Mouse (Mus musculus): ENCODE data around the gene Rere. TPM values are rescaled to one million over a fixed set of nuclear protein-coding genes. Genes with fewer than 3 reads are reported as not detected.

The Rere gene
- polyA plus RNA-seq, 1 experiment, result 58.8 TPM

DNA sequence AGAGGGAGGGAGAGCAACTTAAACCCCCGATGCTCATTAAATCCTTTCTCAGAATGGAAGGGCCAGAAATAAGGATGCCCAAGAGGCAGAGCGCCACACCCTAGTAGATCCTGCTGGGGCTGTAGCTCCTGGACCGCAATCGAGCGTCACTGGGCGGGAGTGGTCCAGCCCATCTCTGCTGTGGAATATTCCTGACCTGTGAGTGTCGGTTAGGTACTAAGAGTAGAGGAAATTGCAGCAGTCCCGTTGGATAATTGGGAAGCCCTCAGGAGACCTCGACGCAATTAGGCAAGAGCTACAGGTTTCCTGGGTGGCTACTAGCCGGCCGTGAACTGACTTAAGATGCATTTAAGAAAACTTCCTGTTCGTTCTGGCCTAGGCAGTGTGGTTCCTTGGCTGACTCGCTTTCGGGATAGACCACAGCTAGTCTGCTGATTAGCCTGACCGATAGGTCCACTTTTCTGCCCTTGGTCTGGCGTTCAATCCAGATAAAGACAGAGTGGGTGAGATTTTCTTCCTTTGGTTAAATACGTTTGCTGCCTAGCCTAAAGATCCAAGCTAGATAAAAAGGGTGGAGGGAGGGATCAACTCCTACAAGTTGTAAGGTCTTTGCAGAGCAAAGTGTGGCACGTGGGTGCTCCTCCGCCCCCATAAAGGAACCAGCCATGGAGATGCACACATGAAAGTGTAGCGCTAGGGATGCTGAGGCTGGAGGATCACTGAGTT lies 43.6 kb upstream of the Rere start:
- Histone ChIP-seq H3K4me1 (ENCODE audit: control insufficient read depth, insufficient read depth, low read length) (peaks cover 25% of the 10 kb centered on the region), H3K36me3 (ENCODE audit: control insufficient read depth, insufficient read depth, low read length) (no peaks in the 10 kb centered on the region; the same call in 1 of the 2 replicates), H3K4me3 (ENCODE audit: insufficient read depth, low read depth, low read length) (peak overlapping the region; percentile 95), H3K27ac (ENCODE audit: insufficient read depth, low read depth, low read length) (peak overlapping the region; percentile 95), H3K27me3 (replicated peaks; ENCODE audit: control insufficient read depth, insufficient read depth, low read length) (no peaks in the 10 kb centered on the region)
- 1% methylated on average over 21 of the region's 21 CpGs for WGBS
- DNase-seq, result peak; percentile 56
- TF ChIP-seq CTCF (conservative IDR thresholded peaks at IDR 0.05; ENCODE audit: insufficient read depth, insufficient read length, low read depth, low read length) (no peak), POLR2A (IDR thresholded peaks at IDR 0.05; ENCODE audit: low read depth, low read length) (no peak)

DNA sequence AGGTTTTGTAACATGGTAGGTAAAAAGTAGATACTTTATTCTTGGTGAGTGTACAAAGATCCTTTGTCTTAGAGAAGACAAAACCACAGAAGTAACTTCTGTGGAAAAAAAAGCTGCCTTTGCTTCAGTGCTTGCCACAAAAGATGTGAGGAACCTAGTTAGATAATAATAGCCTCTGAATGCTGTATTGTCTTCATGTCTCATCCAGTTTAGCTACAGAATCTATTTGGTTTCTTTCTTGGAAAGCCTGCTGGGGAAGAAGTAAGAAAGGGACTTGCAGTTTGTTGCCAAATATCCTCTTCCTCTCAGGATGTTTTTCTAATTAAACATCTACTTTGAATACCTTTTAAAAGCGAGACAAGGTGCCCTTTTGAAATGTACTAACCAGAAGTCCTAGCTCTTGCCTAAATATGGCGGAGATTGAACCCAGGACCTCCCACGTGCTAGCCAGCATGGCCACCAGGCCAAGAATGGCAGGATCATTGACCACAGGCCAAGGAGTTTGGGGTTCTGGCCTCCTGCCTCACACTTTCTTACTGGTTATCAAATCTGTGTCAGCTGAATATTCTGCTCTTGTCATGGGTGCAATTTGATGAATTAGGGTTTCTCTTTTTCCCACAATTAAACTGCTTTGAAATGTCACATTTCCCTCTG lies 42.9 kb upstream of the Rere start:
- peak overlapping the region; percentile 95 for H3K4me3 ChIP-seq (ENCODE audit: insufficient read depth, low read depth, low read length)

DNA sequence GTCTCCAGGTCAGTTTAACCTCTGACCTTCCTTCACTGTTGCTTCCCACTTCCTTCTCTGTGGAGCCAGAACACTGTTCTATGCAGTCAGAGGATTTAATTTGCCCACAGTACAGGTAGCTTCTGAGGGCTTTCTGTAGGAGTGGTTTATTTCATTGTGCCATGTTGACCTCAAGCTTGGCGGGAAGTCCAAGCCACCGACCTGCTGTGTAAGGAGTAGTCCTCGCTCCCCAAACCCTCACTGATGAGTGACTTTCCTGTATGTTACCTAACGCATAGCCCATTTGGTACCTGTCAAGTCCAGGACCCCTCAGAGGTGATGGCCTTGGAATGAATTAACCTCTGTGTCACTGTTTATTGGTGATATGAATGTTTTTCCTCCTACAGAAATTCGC lies 42.4 kb upstream of the Rere start:
- no peak overlapping the region for H3K4me3 ChIP-seq (ENCODE audit: insufficient read depth, low read depth, low read length)
- H3K4me1 ChIP-seq (ENCODE audit: control insufficient read depth, insufficient read depth, low read length), result peaks cover 25% of the 10 kb centered on the region
- no peaks in the 10 kb centered on the region for H3K27me3 ChIP-seq (replicated peaks; ENCODE audit: control insufficient read depth, insufficient read depth, low read length)
- H3K27ac ChIP-seq (ENCODE audit: insufficient read depth, low read depth, low read length), result 0 out of 2 replicates have a peak overlapping the region, but pooled peaks have one; percentile 5
- no peak for DNase-seq
- no peak for TF ChIP-seq CTCF (conservative IDR thresholded peaks at IDR 0.05; ENCODE audit: insufficient read depth, insufficient read length, low read depth, low read length)
- TF ChIP-seq POLR2A (IDR thresholded peaks at IDR 0.05; ENCODE audit: low read depth, low read length), result no peak
- WGBS, result 49% methylated on average over 5 of the region's 5 CpGs
- peaks cover 3% of the 10 kb centered on the region for H3K36me3 ChIP-seq (ENCODE audit: control insufficient read depth, insufficient read depth, low read length)

More for the DNA sequence above, 42.9 kb upstream of the Rere start:
- Histone ChIP-seq H3K27ac (ENCODE audit: insufficient read depth, low read depth, low read length) (0 out of 2 replicates have a peak overlapping the region, but pooled peaks have one; percentile 5), H3K36me3 (ENCODE audit: control insufficient read depth, insufficient read depth, low read length) (peaks cover 2% of the 10 kb centered on the region), H3K4me1 (ENCODE audit: control insufficient read depth, insufficient read depth, low read length) (peaks cover 25% of the 10 kb centered on the region), H3K27me3 (replicated peaks; ENCODE audit: control insufficient read depth, insufficient read depth, low read length) (no peaks in the 10 kb centered on the region)
- no peak for TF ChIP-seq POLR2A (IDR thresholded peaks at IDR 0.05; ENCODE audit: low read depth, low read length)
- TF ChIP-seq CTCF (conservative IDR thresholded peaks at IDR 0.05; ENCODE audit: insufficient read depth, insufficient read length, low read depth, low read length), result no peak
- WGBS, result 23% methylated on average over 3 of the region's 3 CpGs
- peak; percentile 54 for DNase-seq

DNA sequence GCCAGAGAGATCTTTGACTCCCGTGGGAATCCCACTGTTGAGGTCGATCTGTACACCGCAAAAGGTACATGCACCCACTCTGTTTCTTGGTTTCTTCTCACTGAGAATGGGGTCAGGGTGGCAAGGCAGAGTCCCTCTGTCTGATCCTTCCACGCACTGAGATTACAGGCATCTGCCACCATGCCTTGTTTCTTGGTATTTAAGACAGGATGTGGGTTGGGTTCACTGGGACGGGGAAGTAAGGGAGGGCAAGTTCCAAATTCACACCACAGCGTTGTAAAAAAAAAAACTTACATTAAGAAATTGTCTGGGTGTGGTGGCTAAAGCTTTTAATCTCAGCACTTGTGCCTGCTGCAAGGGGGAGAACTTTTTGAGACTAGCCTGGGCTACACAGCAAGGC lies 41.9 kb upstream of the Rere start:
- peaks cover 6% of the 10 kb centered on the region for H3K36me3 ChIP-seq (ENCODE audit: control insufficient read depth, insufficient read depth, low read length)
- DNase-seq, result no peak
- no peak overlapping the region for H3K4me3 ChIP-seq (ENCODE audit: insufficient read depth, low read depth, low read length)
- TF ChIP-seq POLR2A (IDR thresholded peaks at IDR 0.05; ENCODE audit: low read depth, low read length) (no peak), CTCF (conservative IDR thresholded peaks at IDR 0.05; ENCODE audit: insufficient read depth, insufficient read length, low read depth, low read length) (no peak)
- H3K27ac ChIP-seq (ENCODE audit: insufficient read depth, low read depth, low read length), result no peak overlapping the region
- H3K27me3 ChIP-seq (replicated peaks; ENCODE audit: control insufficient read depth, insufficient read depth, low read length), result no peaks in the 10 kb centered on the region
- H3K4me1 ChIP-seq (ENCODE audit: control insufficient read depth, insufficient read depth, low read length), result peaks cover 25% of the 10 kb centered on the region
- WGBS, result 30% methylated on average over 6 of the region's 6 CpGs

DNA sequence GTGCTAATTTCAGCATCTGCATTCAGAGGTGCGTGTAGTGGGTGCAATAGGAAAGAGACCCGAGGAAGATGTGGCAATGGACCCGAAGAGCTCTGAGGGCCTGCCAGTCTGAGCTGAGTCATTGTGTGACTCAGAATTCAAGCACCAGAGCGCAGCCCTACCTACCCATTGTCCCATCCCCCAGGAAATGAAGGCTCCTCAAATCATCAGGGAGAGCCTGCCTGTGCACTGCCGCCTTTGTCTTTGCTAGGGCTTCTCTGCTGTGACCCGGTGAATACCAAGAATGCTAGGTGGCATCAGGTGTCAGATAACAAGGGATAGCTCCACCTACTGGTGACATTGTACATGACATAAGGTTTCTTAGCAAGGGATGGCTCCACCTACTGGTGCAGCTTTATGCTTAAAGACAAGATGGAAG lies 41.5 kb upstream of the Rere start:
- peaks cover 25% of the 10 kb centered on the region for H3K4me1 ChIP-seq (ENCODE audit: control insufficient read depth, insufficient read depth, low read length)
- H3K27me3 ChIP-seq (replicated peaks; ENCODE audit: control insufficient read depth, insufficient read depth, low read length), result no peaks in the 10 kb centered on the region
- H3K36me3 ChIP-seq (ENCODE audit: control insufficient read depth, insufficient read depth, low read length), result peaks cover 7% of the 10 kb centered on the region
- WGBS, result 14% methylated on average over 6 of the region's 6 CpGs
- H3K4me3 ChIP-seq (ENCODE audit: insufficient read depth, low read depth, low read length), result peak overlapping the region; percentile 9; the same call in 1 of the 2 replicates
- TF ChIP-seq CTCF (conservative IDR thresholded peaks at IDR 0.05; ENCODE audit: insufficient read depth, insufficient read length, low read depth, low read length) (peak; percentile 82), POLR2A (IDR thresholded peaks at IDR 0.05; ENCODE audit: low read depth, low read length) (no peak)
- DNase-seq, result peak; percentile 94
- H3K27ac ChIP-seq (ENCODE audit: insufficient read depth, low read depth, low read length), result peak overlapping the region; percentile 46; the same call in 1 of the 2 replicates

DNA sequence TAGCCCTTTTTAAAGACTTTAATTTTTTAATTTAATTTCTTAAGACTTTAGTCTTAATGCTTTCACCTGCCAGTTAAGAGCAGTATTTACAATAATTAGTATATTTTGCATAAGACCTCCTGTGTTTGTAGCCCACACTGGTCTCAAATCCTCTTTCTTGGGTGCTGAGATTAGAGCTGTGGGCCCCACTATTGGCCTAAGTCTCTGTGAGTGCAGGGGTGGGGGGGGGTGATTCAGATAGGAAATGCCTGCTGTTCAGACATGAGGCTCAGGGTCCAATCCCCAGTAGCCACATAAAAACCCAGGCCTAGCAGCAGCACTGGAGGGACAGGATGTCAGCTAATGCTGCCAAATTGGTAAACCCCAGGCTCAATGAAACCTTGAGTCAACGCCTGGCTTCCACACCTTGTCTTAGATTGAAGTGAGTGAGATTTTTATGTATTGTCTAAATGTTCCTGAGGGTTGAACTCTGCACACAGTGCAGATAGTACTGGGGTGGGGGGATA lies 41.0 kb upstream of the Rere start:
- Histone ChIP-seq H3K4me3 (ENCODE audit: insufficient read depth, low read depth, low read length) (no peak overlapping the region), H3K27me3 (replicated peaks; ENCODE audit: control insufficient read depth, insufficient read depth, low read length) (no peaks in the 10 kb centered on the region), H3K4me1 (ENCODE audit: control insufficient read depth, insufficient read depth, low read length) (peaks cover 25% of the 10 kb centered on the region), H3K27ac (ENCODE audit: insufficient read depth, low read depth, low read length) (no peak overlapping the region), H3K36me3 (ENCODE audit: control insufficient read depth, insufficient read depth, low read length) (peaks cover 7% of the 10 kb centered on the region)
- TF ChIP-seq POLR2A (IDR thresholded peaks at IDR 0.05; ENCODE audit: low read depth, low read length), result no peak
- no peak for TF ChIP-seq CTCF (conservative IDR thresholded peaks at IDR 0.05; ENCODE audit: insufficient read depth, insufficient read length, low read depth, low read length)
- 70% methylated on average over 1 of the region's 1 CpGs for whole genome bisulfite sequencing
- no peak for DNase-seq

DNA sequence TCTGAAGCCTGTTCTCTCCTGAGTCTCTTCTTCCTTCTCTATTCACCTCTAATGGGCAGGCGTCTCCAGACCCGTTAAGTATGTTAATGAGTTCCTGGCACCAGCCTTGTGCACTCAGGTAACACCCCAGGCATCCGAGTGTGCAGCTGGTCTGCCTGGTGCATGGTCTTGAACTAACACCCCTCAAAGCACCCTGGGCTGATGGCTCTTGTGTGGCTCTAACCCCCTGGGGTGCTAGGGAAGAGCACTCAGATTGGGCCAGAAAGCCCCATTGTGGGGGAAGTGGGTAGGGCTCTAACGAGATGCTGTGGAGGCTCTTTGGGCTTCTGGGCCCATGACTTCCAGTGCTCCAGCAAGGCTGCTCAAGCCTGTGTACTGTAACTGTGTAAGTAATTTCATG lies 39.7 kb upstream of the Rere start:
- H3K27me3 ChIP-seq (replicated peaks; ENCODE audit: control insufficient read depth, insufficient read depth, low read length), result no peaks in the 10 kb centered on the region
- no peak for DNase-seq
- TF ChIP-seq POLR2A (IDR thresholded peaks at IDR 0.05; ENCODE audit: low read depth, low read length) (no peak), CTCF (conservative IDR thresholded peaks at IDR 0.05; ENCODE audit: insufficient read depth, insufficient read length, low read depth, low read length) (no peak)
- H3K4me1 ChIP-seq (ENCODE audit: control insufficient read depth, insufficient read depth, low read length), result peaks cover 20% of the 10 kb centered on the region
- H3K4me3 ChIP-seq (ENCODE audit: insufficient read depth, low read depth, low read length), result no peak overlapping the region
- peaks cover 12% of the 10 kb centered on the region for H3K36me3 ChIP-seq (ENCODE audit: control insufficient read depth, insufficient read depth, low read length)
- 42% methylated on average over 4 of the region's 4 CpGs for WGBS
- no peak overlapping the region for H3K27ac ChIP-seq (ENCODE audit: insufficient read depth, low read depth, low read length)
